Mouse (Mus musculus) small intestine, adult 2 months (tissue): ENCODE measurements around the gene Slc7a1.

ENCODE experiments used
- CTCF ChIP-seq: fragments of 200-500 bp; IDR thresholded peaks from 2 replicates; pipeline ENCODE4 v1.5.1; 2012; ENCODE audit warnings: low read depth, mild to moderate bottlenecking, control low read depth, inconsistent platforms, low read length, moderate library complexity, mixed read lengths; ENCODE audit not compliant: insufficient replicate concordance, insufficient read length; ENCODE audit errors: extremely low read depth
- POLR2A ChIP-seq: fragments of 200-500 bp; IDR thresholded peaks from 2 replicates; pipeline ENCODE4 v1.6.1; 2012; ENCODE audit warnings: low read depth, mild to moderate bottlenecking, control low read depth, inconsistent platforms, low read length, moderate library complexity

GRCm38 (mm10) chr5:148377439-148378231, 22.1 kb downstream of the Slc7a1 start:
- TF ChIP-seq CTCF (no peak), POLR2A (no peak)
